Mouse (Mus musculus) megakaryocyte, adult 5-6 weeks (primary cell): ENCODE measurements around the gene Dclk2. TPM values are rescaled to one million over a fixed set of nuclear protein-coding genes. Genes with fewer than 3 reads are reported as not detected.
A peak's percentile ranks its signal among the peaks of the same experiment; 100 is the strongest.

Source experiments
- ATAC-seq: 2 replicates; pipeline ENCODE4 v1.8.0; 2016; ENCODE audit warnings: mild to moderate bottlenecking, inconsistent platforms; ENCODE audit not compliant: poor library complexity, severe bottlenecking
- total RNA-seq, 2 experiments: library from RNA; stranded (forward) in 1 of 2; stranded (reverse) in 1 of 2; fragments of 153-499, 151-499 nt in 1 of 2; fragments of 221-1000, 200-1000 nt in 1 of 2; gene quantifications; 2 replicates each; pipeline versions ENCODE4 v1.2.3 to v1.2.4; 2015 to 2017

Dclk2 gene
- total RNA-seq (2015) (0.14 and 0.33 TPM in 2 replicates), total RNA-seq (2017) (0.04 and 0.40 TPM in 2 replicates)

- peak; percentile 63 for ATAC-seq
These were observed at the start of gene Dclk2 for GRCm38 (mm10) chr3:86920343-86921083. TSS of gene Dclk2 (minus strand) at chr3:86920852.

- no peak for ATAC-seq
These were observed 42.2 kb upstream of the Dclk2 start for GRCm38 (mm10) chr3:86962665-86963435.

DNA sequence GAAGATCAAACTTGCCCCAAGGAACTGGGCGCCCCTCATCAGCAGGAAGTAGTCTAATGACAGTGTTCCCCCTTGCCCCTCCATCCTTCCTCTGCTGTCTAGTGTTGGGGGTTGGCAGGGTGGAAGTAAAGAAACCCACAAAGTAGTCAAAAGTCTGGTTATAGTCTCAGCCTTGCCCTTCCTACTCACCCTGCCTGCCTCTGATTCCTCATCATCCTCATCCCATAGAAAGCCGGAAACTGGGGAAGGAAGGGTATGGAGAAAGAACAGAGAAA lies 40.7 kb upstream of the Dclk2 start:
- no peak for ATAC-seq

DNA sequence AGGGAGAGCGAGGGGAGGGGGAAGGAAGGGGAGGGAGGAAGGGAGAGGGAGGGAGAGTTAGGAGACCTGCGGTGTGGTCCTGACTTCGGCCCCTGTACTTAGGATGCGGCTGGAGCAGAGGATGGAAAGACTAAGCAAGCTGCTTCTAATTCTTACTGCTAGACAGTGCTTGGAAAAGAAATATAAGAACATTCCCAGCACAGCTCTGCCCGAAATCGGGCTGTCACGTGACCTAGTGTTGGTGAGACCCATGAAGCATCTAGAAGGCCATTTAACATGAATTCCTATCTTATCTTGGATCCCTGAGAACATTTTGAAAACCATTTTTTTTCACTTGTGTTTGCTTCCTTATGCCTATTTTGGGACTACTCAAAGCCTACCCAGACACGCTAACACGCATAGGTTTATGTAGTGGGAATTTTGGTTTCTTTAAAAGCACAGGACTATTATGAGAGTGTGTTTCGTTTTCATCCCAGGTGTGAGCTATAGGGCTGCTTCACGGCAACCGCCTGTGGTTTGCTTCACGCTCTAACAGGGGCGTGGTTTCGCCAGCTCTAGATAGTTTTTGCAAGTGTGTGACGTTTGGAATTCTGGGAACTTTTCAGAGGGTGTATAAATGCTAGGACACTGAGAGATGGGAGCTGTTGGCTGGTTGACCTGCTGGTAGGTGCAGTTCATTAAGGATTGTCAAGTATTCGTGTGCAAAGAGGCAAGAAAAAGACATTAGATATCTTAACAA lies 40.2 kb upstream of the Dclk2 start:
- ATAC-seq, result no peak

GRCm38 (mm10) chr3:86959088-86959487 lies 38.4 kb upstream of the Dclk2 start:
- no peak for ATAC-seq

DNA sequence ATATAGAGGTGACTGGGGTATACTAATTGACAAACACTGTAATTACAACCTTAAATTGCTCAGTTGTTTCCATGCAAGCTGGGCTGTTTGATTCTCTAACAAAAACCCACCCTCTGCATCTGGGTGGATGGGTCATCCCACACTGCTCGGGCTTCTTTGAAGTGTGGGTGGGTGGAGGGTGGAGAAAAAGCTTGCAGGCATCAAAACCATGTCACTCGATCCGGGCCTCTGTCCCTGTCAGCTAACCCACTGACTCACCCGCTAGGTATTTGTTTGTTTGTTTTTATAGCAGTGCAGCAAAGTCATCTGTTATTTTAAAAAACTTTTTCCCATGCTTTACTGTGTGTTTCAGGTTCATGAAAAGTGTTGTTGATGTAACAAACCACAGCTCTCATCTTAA lies 34.7 kb upstream of the Dclk2 start:
- ATAC-seq, result no peak

DNA sequence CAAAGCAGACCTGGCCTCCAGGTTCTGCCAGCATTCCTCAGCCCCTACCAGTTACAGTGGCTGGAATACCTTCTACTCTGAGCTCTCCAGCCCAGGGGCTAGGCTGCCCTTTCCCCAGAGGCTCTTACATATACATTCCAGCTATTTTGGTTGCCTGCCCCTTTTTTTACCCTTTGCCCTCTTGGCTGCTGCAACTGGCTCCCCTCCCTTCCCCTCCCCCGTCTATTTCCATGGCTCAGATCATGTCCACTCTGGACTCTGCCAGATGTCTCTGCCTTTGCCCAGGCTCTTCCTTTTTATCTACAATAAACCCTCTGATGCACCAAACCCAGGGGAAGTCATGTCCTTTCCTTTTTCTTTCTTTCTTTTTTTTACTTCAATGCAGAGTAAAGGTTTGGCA lies 33.9 kb upstream of the Dclk2 start:
- no peak for ATAC-seq

DNA sequence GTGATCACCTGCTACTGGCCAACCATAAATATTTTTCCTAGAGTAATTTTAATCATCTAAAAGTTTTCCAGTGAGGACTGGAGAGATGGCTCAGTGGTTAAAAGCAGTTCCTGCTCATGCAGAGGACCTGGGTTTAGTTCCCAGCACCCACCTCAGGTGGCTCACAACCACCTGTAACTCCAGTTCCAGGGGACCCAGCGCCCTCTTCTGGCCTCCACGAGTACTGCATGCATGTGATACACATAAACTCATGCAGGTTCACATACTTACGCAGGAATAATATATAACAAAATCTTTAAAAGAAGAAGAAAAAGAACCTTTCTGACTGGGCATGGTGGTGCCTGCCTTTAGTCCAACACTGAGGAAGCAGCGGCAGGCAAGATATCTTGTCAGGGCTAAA lies 33.2 kb upstream of the Dclk2 start:
- no peak for ATAC-seq

DNA sequence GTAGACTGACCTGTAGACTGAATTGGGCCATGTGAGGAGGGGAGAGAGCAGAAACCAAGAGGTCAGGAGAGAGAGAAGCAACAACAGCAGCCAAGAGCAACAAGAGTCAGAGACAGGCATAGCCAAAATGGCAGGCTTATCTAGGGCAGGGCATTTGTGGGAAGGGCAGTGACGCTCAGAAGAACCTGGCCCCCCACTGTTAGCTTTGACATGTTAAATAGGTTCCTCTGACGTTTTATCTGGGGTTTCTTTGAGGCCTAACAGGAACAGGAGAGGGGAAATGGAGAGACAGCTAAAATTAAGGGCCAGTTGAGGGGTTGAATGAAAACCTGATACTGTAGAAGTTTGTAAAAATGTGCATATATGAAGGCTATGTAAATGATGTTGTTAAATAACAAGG lies 30.0 kb upstream of the Dclk2 start:
- ATAC-seq, result no peak

- no peak for ATAC-seq
These were observed 15.7 kb upstream of the Dclk2 start for GRCm38 (mm10) chr3:86936254-86936836.

- ATAC-seq, result no peak
These were observed 12.8 kb upstream of the Dclk2 start for GRCm38 (mm10) chr3:86933446-86933845.

- no peak for ATAC-seq
These were observed 3.0 kb upstream of the Dclk2 start for GRCm38 (mm10) chr3:86923686-86924085.

DNA sequence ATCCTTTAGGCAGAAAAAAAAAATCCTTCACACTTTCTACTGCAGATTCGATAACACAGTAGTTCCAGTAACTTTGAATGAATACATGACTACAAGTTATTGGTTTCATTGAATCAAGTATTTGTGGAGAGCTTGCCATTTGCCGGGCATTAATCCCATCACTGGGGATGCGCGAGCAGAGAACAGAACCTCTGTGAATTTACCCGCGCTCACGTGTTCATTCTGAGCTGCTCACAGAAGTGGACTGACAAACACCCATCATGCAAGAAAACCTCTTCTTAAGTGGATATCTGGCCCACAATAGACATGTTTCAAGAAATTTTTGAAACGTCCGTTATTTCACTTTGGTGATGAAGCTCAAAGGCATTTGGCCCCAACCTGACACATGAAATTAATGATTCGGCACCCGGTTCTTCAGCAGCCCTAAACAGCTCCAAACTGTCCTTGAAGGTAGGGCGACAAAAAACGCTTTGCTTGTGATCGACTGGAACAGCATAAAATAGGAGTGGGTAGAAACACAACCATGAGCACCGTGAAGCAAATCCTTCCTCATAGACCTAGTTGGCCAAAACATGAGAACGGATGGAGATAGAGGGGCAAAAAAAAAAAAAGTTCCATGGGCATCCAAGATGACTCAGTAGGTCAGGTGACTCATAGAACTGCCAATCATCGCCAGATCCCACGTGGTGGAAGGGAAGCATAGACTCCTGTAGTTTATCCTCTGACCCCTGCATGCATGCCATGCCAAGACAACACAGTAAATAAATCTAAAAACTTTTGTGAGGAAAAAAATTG lies 726 bp upstream of the Dclk2 start:
- ATAC-seq, result no peak

DNA sequence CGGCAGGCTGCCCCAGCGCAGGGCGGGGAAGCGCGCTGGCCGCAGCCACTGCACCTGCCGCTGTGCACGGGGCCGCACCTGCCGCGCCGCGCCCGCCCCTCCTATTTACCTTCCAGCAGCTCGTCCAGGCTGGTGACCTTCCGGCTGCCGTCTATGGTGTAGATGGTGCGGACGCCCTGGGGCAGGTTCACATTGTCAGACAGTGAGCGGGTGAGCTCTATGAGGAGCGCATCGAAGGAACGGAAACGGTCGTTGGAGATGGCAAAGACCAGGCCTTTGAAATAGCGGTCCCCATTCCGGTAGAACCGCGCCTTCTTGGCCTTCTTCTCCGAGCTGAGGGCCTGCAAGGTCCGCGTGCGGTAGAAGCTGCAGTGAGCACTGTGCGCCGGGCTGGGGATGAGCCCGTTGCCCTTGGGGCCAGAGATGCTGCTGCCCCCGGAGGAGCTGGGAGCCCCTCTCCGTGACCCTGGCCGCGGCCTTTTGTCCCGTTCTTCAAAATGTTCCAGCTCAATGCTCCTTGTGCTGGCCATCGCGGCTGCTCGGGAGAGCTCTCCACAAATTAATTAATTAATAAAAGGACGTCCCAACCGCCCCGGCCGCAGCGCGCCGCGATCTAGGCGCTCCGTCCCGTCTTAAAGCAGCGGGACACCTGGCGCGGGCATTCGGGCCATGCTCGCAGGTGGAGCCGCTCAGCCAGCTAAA lies 860 bp downstream of the Dclk2 start:
- no peak for ATAC-seq

DNA sequence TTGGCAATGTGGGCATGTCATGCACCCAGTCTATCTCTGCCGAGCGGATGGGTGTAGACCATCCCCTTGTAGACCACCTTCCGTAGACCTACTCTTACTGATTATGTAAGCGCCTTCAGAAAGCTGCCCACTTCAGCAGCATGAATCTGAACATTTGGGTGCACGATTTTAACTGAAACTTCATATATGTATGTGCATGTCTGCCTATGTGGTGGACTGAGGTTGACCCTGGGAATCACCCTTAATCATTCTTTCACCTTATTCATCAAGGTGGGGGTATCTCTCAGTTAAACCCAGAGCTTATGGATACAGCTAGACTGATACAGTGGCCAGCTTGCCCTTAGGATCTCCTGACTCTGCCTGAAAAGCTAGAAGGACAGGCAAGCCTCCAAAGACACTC lies 3.6 kb downstream of the Dclk2 start:
- no peak for ATAC-seq

GRCm38 (mm10) chr3:86916626-86917025 lies 4.0 kb downstream of the Dclk2 start:
- no peak for ATAC-seq

DNA sequence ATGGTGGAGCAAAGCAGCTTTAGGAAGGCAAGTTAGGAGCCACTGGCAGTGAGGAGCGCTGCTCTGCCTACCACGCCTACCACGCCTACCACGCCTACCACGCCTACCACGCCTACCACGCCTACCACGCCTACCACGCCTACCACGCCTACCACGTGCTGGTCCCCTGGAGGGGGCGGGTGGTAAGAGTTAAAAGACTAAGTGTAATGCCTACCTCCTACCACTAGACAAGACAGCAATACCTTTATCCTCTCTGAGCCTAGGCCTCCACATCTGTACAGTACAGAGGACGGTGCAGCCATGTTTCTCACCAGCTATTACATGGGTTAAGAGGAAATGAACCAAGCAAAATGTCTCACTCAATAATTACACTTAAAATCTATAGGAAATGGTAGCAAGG lies 5.4 kb downstream of the Dclk2 start:
- ATAC-seq, result no peak; the same call in 1 of the 2 replicates

DNA sequence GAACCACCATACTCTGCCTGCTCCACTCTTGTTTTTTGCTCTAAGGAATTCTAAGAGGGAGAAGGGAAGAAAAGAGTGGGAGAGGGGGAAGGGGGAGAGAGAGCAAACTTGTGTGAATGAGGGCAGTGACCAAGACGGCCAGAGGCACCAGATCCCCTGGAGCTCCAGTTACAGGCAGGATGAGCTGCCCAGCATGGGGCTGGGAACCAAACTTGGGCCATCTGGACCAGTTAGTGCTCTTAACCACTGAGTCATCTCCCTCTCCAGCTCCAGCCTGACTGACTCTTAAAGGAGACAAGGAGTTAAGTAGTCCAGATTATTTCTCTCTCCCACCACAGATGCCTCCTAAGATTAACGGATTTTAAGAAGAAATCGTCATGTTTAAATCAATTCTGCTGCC lies 6.3 kb downstream of the Dclk2 start:
- ATAC-seq, result no peak

GRCm38 (mm10) chr3:86898366-86898765 lies 22.3 kb downstream of the Dclk2 start:
- ATAC-seq, result no peak

GRCm38 (mm10) chr3:86897551-86897950 lies 23.1 kb downstream of the Dclk2 start:
- no peak for ATAC-seq
